Mouse (Mus musculus) testis, adult 2 months (tissue): Measurements from ENCODE around the gene Slit1.

ENCODE experiments used
- CTCF ChIP-seq: fragments of 200-500 bp; IDR thresholded peaks from 2 replicates; pipeline ENCODE4 v1.5.1; 2012; ENCODE audit warnings: low read depth, mild to moderate bottlenecking, inconsistent platforms, low read length, moderate library complexity; ENCODE audit not compliant: control insufficient read depth, insufficient read depth, insufficient replicate concordance
- POLR2A ChIP-seq: fragments of 200-500 bp; IDR thresholded peaks from 2 replicates; pipeline ENCODE4 v1.6.1; 2012; ENCODE audit warnings: low read depth, mild to moderate bottlenecking, inconsistent platforms, low read length, moderate library complexity; ENCODE audit not compliant: control insufficient read depth

- TF ChIP-seq CTCF (no peak), POLR2A (no peak)
Measured at GRCm38 (mm10) chr19:41655089-41655783, 88.2 kb downstream of the Slit1 start.
